Mouse (Mus musculus) forebrain, embryonic 15.5 days (tissue): ENCODE data around the gene B3gnt9. TPM values are rescaled to one million over a fixed set of nuclear protein-coding genes. Genes with fewer than 3 reads are reported as not detected.

Experiments
- ATAC-seq: fragments of 200-750 bp; cut with Nextera tagmentation; replicated peaks from 2 replicates; pipeline ENCODE4 v1.8.0; 2017; ENCODE audit warnings: mild to moderate bottlenecking, moderate TSS enrichment, moderate library complexity
- H3K27ac ChIP-seq: fragments of 300-500 bp; sonication (generic); replicated peaks from 2 replicates; pipeline ENCODE4 v1.5.1; 2015; ENCODE audit warnings: mild to moderate bottlenecking, inconsistent platforms
- H3K27me3 ChIP-seq: fragments of 300-500 bp; sonication (generic); 2 replicates; pipeline ENCODE4 v1.6.1; 2015; ENCODE audit warnings: inconsistent platforms
- H3K36me3 ChIP-seq: fragments of 300-500 bp; sonication (generic); 2 replicates; pipeline ENCODE4 v1.6.1; 2015; ENCODE audit warnings: mild to moderate bottlenecking, inconsistent platforms
- H3K4me1 ChIP-seq: fragments of 300-500 bp; sonication (generic); 2 replicates; pipeline ENCODE4 v1.6.1; 2015; ENCODE audit warnings: inconsistent platforms
- H3K4me2 ChIP-seq: fragments of 300-500 bp; sonication (generic); replicated peaks from 2 replicates; pipeline ENCODE4 v1.6.1; 2015; ENCODE audit warnings: mild to moderate bottlenecking, inconsistent platforms
- H3K4me3 ChIP-seq: fragments of 300-500 bp; sonication (generic); 2 replicates; pipeline ENCODE4 v1.5.1; 2015; ENCODE audit warnings: mild to moderate bottlenecking, inconsistent platforms
- H3K9ac ChIP-seq: fragments of 300-500 bp; sonication (generic); replicated peaks from 2 replicates; pipeline ENCODE4 v1.6.1; 2015; ENCODE audit warnings: mild to moderate bottlenecking, inconsistent platforms
- H3K9me3 ChIP-seq: fragments of 300-500 bp; sonication (generic); 2 replicates; pipeline ENCODE4 v1.6.1; 2016; ENCODE audit warnings: inconsistent platforms
- WGBS: fragments of 180-500 bp; shearing (Covaris S2); methylation state at CpG from one replicate; pipeline ENCODE4 v1.1.7; 2015; ENCODE audit warnings: mixed read lengths; 5-methylcytosine and 5-hydroxymethylcytosine counted together
- polyA plus RNA-seq: library from polyadenylated mRNA; unstranded; fragments of >200 nt; fragmentation: Nextera tagmentation; extraction: Ambion mirVana; gene quantifications from 2 replicates; pipeline ENCODE4 v1.2.1, GENCODE M21; 2015

B3gnt9 gene
- polyA plus RNA-seq, 1 experiment from 2014 or later = 3.0 TPM

- ATAC-seq = no peak
- Histone ChIP-seq H3K27ac (no peak overlapping the region), H3K9me3 (peaks cover 4% of the 10 kb centered on the region; the same call in 1 of the 2 replicates), H3K4me3 (peak overlapping the region; percentile 70; the same call in 1 of the 2 replicates), H3K9ac (no peak overlapping the region), H3K36me3 (no peaks in the 10 kb centered on the region), H3K4me2 (peak overlapping the region; percentile 83), H3K27me3 (peaks cover 90% of the 10 kb centered on the region), H3K4me1 (peaks cover 34% of the 10 kb centered on the region)
- WGBS = 14% methylated on average over 10 of the region's 10 CpGs
These were observed 10.2 kb upstream of the B3gnt9 start for GRCm38 (mm10) chr8:105265128-105265527.

- Histone ChIP-seq H3K9me3 (peaks cover 4% of the 10 kb centered on the region; the same call in 1 of the 2 replicates), H3K4me3 (peak within 1 kb of the TSS; percentile 70), H3K36me3 (no peaks in the 10 kb centered on the region), H3K4me1 (peaks cover 34% of the 10 kb centered on the region), H3K4me2 (peak within 1 kb of the TSS; percentile 83), H3K27me3 (peaks cover 90% of the 10 kb centered on the region), H3K27ac (no peak within 1 kb of the TSS), H3K9ac (peak within 1 kb of the TSS; percentile 67)
- WGBS = under 1% methylated on average over 54 of the region's 54 CpGs
- peak; percentile 27; the same call in 1 of the 2 replicates for ATAC-seq
These were observed 9.3 kb upstream of the B3gnt9 start, which contains the start of the genes Tradd and Fbxl8 for GRCm38 (mm10) chr8:105264024-105264982. Tradd (minus strand) TSS chr8:105264609. Fbxl8 (plus strand) TSS chr8:105264648.

DNA sequence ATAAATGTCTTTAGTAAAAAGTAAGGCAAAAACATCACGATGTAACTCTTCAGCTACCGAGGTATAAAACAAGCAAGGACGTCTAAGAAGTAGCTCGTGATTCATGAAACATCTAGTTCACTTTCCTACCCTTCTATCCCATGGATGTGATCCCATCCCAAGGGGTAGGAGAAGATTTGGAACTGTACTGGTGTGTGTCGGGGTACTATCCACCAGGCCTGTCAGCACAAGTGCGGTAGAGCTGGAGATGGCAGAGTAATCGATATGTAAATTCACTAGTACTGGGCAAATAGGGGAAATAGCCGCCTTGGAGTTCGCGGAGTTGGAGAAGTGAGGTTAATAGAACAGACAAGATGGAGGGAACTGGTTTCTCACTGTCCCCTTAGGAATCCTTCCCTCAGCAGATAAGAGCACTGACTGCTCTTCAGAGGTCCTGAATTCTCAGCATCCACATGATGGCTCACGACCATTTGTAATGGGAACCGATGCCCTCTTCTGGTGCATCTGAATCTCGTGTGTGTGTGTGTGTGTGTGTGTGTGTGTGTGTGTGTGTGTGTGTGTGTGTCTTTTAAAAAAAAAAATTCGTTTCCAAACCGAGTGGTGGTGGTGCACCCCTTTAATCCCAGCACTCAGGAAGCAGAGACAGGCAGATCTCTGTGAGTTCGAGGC, 8.4 kb upstream of the B3gnt9 start:
- Histone ChIP-seq H3K4me3 (peak overlapping the region; percentile 70; the same call in 1 of the 2 replicates), H3K27me3 (peaks cover 90% of the 10 kb centered on the region), H3K9me3 (peaks cover 4% of the 10 kb centered on the region; the same call in 1 of the 2 replicates), H3K36me3 (no peaks in the 10 kb centered on the region), H3K4me1 (peaks cover 33% of the 10 kb centered on the region), H3K4me2 (peak overlapping the region; percentile 83; the same call in 1 of the 2 replicates), H3K27ac (no peak overlapping the region), H3K9ac (no peak overlapping the region)
- 39% methylated on average over 16 of the region's 16 CpGs for WGBS
- no peak for ATAC-seq

GRCm38 (mm10) chr8:105261326-105261980, 6.5 kb upstream of the B3gnt9 start:
- Histone ChIP-seq H3K4me1 (peaks cover 27% of the 10 kb centered on the region), H3K4me3 (no peak overlapping the region), H3K27me3 (peaks cover 77% of the 10 kb centered on the region), H3K36me3 (no peaks in the 10 kb centered on the region), H3K9me3 (peaks cover 4% of the 10 kb centered on the region; the same call in 1 of the 2 replicates), H3K4me2 (no peak overlapping the region), H3K27ac (no peak overlapping the region), H3K9ac (no peak overlapping the region)
- WGBS = 85% methylated on average over 12 of the region's 12 CpGs
- ATAC-seq = no peak

DNA sequence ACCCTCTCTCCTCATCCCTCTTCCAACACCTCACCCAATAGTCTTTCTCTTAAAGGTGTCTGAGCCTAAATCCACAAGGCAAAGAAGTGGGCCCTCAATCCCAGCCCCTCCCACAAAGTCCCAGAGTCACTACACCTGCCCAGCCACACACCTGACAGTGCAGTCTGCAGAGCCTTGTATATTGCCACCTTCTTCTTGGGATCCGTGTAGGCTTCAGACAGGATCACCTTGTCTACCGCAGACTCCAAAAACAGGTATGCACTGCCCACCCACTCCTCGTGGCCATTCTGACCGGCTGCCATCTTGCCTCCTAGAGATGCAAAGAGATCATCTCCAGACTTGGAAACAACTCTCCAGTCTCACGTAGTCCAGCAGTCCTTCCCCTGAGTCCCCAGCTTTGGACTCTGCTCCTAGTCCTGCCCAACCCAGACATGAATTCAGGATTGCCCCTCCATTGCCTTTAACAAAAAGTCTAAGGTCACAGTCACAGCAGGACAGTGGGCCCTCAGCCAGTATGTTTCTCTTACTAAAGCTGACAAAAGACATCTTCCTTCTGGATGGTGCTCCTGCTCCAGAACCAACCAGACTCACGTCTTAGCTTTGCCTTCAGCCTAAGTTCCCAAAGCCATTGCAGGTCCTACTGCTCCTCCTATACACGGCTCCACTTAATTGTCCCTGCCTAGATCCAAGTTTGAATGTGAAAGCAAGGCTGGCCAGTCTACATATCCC, 5.6 kb upstream of the B3gnt9 start:
- H3K9ac ChIP-seq = no peak overlapping the region
- no peaks in the 10 kb centered on the region for H3K36me3 ChIP-seq
- no peak overlapping the region for H3K27ac ChIP-seq
- no peak overlapping the region for H3K4me2 ChIP-seq
- peaks cover 78% of the 10 kb centered on the region for H3K27me3 ChIP-seq
- H3K9me3 ChIP-seq = no peaks in the 10 kb centered on the region
- ATAC-seq = no peak
- no peak overlapping the region for H3K4me3 ChIP-seq
- WGBS = 61% methylated on average over 7 of the region's 7 CpGs
- peaks cover 27% of the 10 kb centered on the region for H3K4me1 ChIP-seq

GRCm38 (mm10) chr8:105259721-105260320, 4.9 kb upstream of the B3gnt9 start:
- peaks cover 77% of the 10 kb centered on the region for H3K27me3 ChIP-seq

DNA sequence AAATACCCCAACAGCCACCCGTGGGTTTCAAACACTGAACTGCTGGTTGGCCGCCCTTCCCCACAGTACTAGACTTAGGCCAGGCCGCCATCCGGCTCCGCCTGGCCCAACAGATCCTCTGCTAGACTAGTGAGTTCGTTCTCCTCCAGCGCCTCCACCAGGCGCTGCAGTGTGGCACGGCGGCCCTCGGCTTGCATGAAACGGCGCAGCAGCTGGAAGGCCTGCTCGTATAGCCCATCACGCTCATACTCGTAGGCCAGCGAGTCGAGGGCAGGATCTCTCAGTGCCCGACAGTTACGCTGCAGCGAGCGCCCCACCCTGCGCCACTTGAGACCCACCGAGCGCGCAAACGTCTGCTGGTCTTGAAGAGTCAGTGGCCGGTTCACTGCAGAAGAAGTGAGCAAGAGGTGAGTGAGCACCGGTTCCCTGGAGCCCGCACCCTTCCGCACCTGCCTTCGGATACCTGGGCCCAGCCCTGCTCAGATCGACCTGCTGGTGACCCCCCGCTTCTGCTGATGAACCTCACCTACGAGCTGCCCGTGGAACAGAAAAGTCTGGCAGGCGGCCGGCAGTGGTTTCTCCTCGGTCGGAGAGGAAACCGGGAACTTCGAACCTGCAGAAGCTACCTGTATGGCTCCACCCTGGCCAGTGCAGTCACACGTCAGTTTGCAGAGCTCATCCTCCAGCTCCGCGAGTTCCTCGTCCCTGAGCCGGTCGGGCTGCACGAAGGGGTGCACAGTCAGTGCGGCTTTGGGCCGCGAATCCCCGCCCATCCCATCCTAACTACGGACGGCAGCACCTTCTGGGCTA, 4.2 kb upstream of the B3gnt9 start:
- peak overlapping the region; percentile 41 for H3K4me3 ChIP-seq
- H3K27me3 ChIP-seq = peaks cover 73% of the 10 kb centered on the region
- H3K4me2 ChIP-seq = peak overlapping the region; percentile 80
- peak overlapping the region; percentile 27 for H3K9ac ChIP-seq
- H3K27ac ChIP-seq = no peak overlapping the region
- 3% methylated on average over 55 of the region's 55 CpGs for WGBS
- ATAC-seq = peak; percentile 21; the same call in 1 of the 2 replicates
- H3K9me3 ChIP-seq = no peaks in the 10 kb centered on the region
- H3K36me3 ChIP-seq = no peaks in the 10 kb centered on the region
- peaks cover 30% of the 10 kb centered on the region for H3K4me1 ChIP-seq

More at GRCm38 (mm10) chr8:105259721-105260320, 4.9 kb upstream of the B3gnt9 start:
- peaks cover 29% of the 10 kb centered on the region for H3K4me1 ChIP-seq
- H3K4me2 ChIP-seq = peak overlapping the region; percentile 80
- no peak overlapping the region for H3K27ac ChIP-seq
- H3K36me3 ChIP-seq = no peaks in the 10 kb centered on the region
- WGBS = 3% methylated on average over 30 of the region's 30 CpGs
- peak; percentile 49 for ATAC-seq
- peak overlapping the region; percentile 41 for H3K4me3 ChIP-seq
- peak overlapping the region; percentile 27 for H3K9ac ChIP-seq
- no peaks in the 10 kb centered on the region for H3K9me3 ChIP-seq

GRCm38 (mm10) chr8:105257318-105258114, 2.6 kb upstream of the B3gnt9 start:
- no peaks in the 10 kb centered on the region for H3K9me3 ChIP-seq
- no peak for ATAC-seq
- no peak overlapping the region for H3K9ac ChIP-seq
- no peak overlapping the region for H3K27ac ChIP-seq
- no peaks in the 10 kb centered on the region for H3K36me3 ChIP-seq
- peaks cover 30% of the 10 kb centered on the region for H3K4me1 ChIP-seq
- no peak overlapping the region for H3K4me2 ChIP-seq
- H3K27me3 ChIP-seq = peaks cover 60% of the 10 kb centered on the region
- 71% methylated on average over 7 of the region's 7 CpGs for WGBS
- H3K4me3 ChIP-seq = no peak overlapping the region

GRCm38 (mm10) chr8:105254152-105254965, 594 bp downstream of the B3gnt9 start:
- Histone ChIP-seq H3K36me3 (peaks cover 26% of the 10 kb centered on the region), H3K27ac (no peak overlapping the region; the same call in 1 of the 2 replicates), H3K4me2 (peak overlapping the region; percentile 99), H3K27me3 (peaks cover 33% of the 10 kb centered on the region), H3K4me3 (peak overlapping the region; percentile 70), H3K9me3 (no peaks in the 10 kb centered on the region), H3K9ac (peak overlapping the region; percentile 67), H3K4me1 (peaks cover 23% of the 10 kb centered on the region)
- WGBS = under 1% methylated on average over 73 of the region's 74 CpGs
- ATAC-seq = peak; percentile 88
